Mouse (Mus musculus) heart, embryonic 16.5 days (tissue): ENCODE data around the gene Fat3. TPM values are rescaled to one million over a fixed set of nuclear protein-coding genes. Genes with fewer than 3 reads are reported as not detected.

Source experiments
- ATAC-seq: fragments of 200-750 bp; cut with Nextera tagmentation; replicated peaks from 2 replicates; pipeline ENCODE4 v1.8.0; 2017; ENCODE audit warnings: moderate number of reproducible peaks; ENCODE audit not compliant: insufficient read depth, low FRiP score; ENCODE audit errors: extremely low read depth
- H3K27ac ChIP-seq: fragments of 300-500 bp; sonication (generic); 2 replicates; pipeline ENCODE4 v1.5.1; 2014; ENCODE audit warnings: mild to moderate bottlenecking, low read length, control low read depth, moderate library complexity
- H3K27me3 ChIP-seq: fragments of 300-500 bp; sonication (generic); 2 replicates; pipeline ENCODE4 v1.6.1; 2014; ENCODE audit warnings: low read length, mixed read lengths; ENCODE audit not compliant: control insufficient read depth, insufficient read depth
- H3K36me3 ChIP-seq: fragments of 300-500 bp; sonication (generic); 2 replicates; pipeline ENCODE4 v1.6.1; 2014; ENCODE audit not compliant: control insufficient read depth, insufficient read depth
- H3K4me1 ChIP-seq: fragments of 300-500 bp; sonication (generic); 2 replicates; pipeline ENCODE4 v1.6.1; 2014; ENCODE audit warnings: low read length, mixed read lengths; ENCODE audit not compliant: control insufficient read depth, insufficient read depth
- H3K4me2 ChIP-seq: fragments of 300-500 bp; sonication (generic); 2 replicates; pipeline ENCODE4 v1.6.1; 2014; ENCODE audit warnings: low read depth, mild to moderate bottlenecking, control low read depth, low read length
- H3K4me3 ChIP-seq: fragments of 300-500 bp; sonication (generic); 2 replicates; pipeline ENCODE4 v1.5.1; 2014; ENCODE audit warnings: mild to moderate bottlenecking, control low read depth, low read length
- H3K9ac ChIP-seq: fragments of 300-500 bp; sonication (generic); 2 replicates; pipeline ENCODE4 v1.6.1; 2014; ENCODE audit warnings: low read length, control low read depth
- H3K9me3 ChIP-seq: fragments of 300-500 bp; sonication (generic); replicated peaks from 2 replicates; pipeline ENCODE4 v1.6.1; 2016; ENCODE audit warnings: low read length; ENCODE audit not compliant: control insufficient read depth
- WGBS: fragments of 180-500 bp; shearing (Covaris S2); extraction: QIAGEN DNeasy Blood & Tissue Kit; methylation state at CpG from one replicate; pipeline ENCODE4 v1.1.7; 2014; 5-methylcytosine and 5-hydroxymethylcytosine counted together
- polyA plus RNA-seq: library from polyadenylated mRNA; unstranded; fragments of >200 nt; fragmentation: Nextera tagmentation; extraction: Ambion mirVana; gene quantifications from 2 replicates; pipeline ENCODE4 v1.2.1, GENCODE M21; 2015

Gene Fat3
- polyA plus RNA-seq, 1 experiment from 2014 or later, result 0.76 TPM

GRCm38 (mm10) chr9:15994177-15994576, 506.9 kb downstream of the Fat3 start:
- 83% methylated on average over 4 of the region's 4 CpGs for WGBS
- Histone ChIP-seq H3K9ac (no peak overlapping the region), H3K4me2 (no peak overlapping the region), H3K4me1 (no peaks in the 10 kb centered on the region), H3K4me3 (no peak overlapping the region), H3K27me3 (no peaks in the 10 kb centered on the region), H3K9me3 (no peaks in the 10 kb centered on the region), H3K27ac (no peak overlapping the region), H3K36me3 (no peaks in the 10 kb centered on the region)
- no peak for ATAC-seq

- 75% methylated on average over 7 of the region's 7 CpGs for WGBS
- Histone ChIP-seq H3K27me3 (no peaks in the 10 kb centered on the region), H3K4me3 (no peak overlapping the region), H3K9me3 (no peaks in the 10 kb centered on the region), H3K9ac (no peak overlapping the region), H3K36me3 (no peaks in the 10 kb centered on the region), H3K4me1 (no peaks in the 10 kb centered on the region), H3K27ac (no peak overlapping the region), H3K4me2 (no peak overlapping the region)
- no peak for ATAC-seq
Observed at GRCm38 (mm10) chr9:15992158-15992846, 508.8 kb downstream of the Fat3 start.

GRCm38 (mm10) chr9:15978317-15978716, 522.8 kb downstream of the Fat3 start:
- Histone ChIP-seq H3K27me3 (no peaks in the 10 kb centered on the region), H3K27ac (no peak overlapping the region), H3K4me3 (no peak overlapping the region), H3K4me1 (peaks cover 6% of the 10 kb centered on the region), H3K4me2 (no peak overlapping the region), H3K9me3 (no peaks in the 10 kb centered on the region), H3K36me3 (no peaks in the 10 kb centered on the region), H3K9ac (no peak overlapping the region)
- 88% methylated on average over 14 of the region's 14 CpGs for WGBS
- ATAC-seq, result no peak

- no peak for ATAC-seq
- H3K4me2 ChIP-seq, result peak overlapping the region; percentile 15; the same call in 1 of the 2 replicates
- no peak overlapping the region for H3K4me3 ChIP-seq
- no peaks in the 10 kb centered on the region for H3K27me3 ChIP-seq
- H3K27ac ChIP-seq, result peak overlapping the region; percentile 27
- peaks cover 6% of the 10 kb centered on the region for H3K4me1 ChIP-seq
- WGBS, result 30% methylated on average over 12 of the region's 12 CpGs
- no peak overlapping the region for H3K9ac ChIP-seq
- no peaks in the 10 kb centered on the region for H3K36me3 ChIP-seq
- H3K9me3 ChIP-seq, result no peaks in the 10 kb centered on the region
Observed at GRCm38 (mm10) chr9:15976959-15977663, 524.0 kb downstream of the Fat3 start.

- Histone ChIP-seq H3K4me3 (no peak overlapping the region), H3K4me2 (no peak overlapping the region), H3K9me3 (no peaks in the 10 kb centered on the region), H3K27ac (no peak overlapping the region), H3K9ac (no peak overlapping the region), H3K4me1 (peaks cover 6% of the 10 kb centered on the region), H3K36me3 (no peaks in the 10 kb centered on the region), H3K27me3 (no peaks in the 10 kb centered on the region)
- WGBS, result 83% methylated on average over 2 of the region's 2 CpGs
- ATAC-seq, result no peak
Observed at GRCm38 (mm10) chr9:15975999-15976398, 525.1 kb downstream of the Fat3 start.

- 71% methylated on average over 1 of the region's 1 CpGs for WGBS
Observed at GRCm38 (mm10) chr9:15972201-15972600, 528.9 kb downstream of the Fat3 start.

GRCm38 (mm10) chr9:15971393-15971792, 529.7 kb downstream of the Fat3 start:
- Histone ChIP-seq H3K4me2 (no peak overlapping the region), H3K4me3 (no peak overlapping the region), H3K27me3 (no peaks in the 10 kb centered on the region), H3K9me3 (no peaks in the 10 kb centered on the region), H3K36me3 (no peaks in the 10 kb centered on the region), H3K27ac (no peak overlapping the region), H3K9ac (no peak overlapping the region), H3K4me1 (no peaks in the 10 kb centered on the region)
- no peak for ATAC-seq

More at GRCm38 (mm10) chr9:15972201-15972600, 528.9 kb downstream of the Fat3 start:
- H3K27ac ChIP-seq, result no peak overlapping the region
- no peaks in the 10 kb centered on the region for H3K36me3 ChIP-seq
- ATAC-seq, result no peak
- no peak overlapping the region for H3K4me2 ChIP-seq
- H3K4me3 ChIP-seq, result no peak overlapping the region
- H3K4me1 ChIP-seq, result peaks cover 2% of the 10 kb centered on the region
- H3K9me3 ChIP-seq, result no peaks in the 10 kb centered on the region
- H3K27me3 ChIP-seq, result no peaks in the 10 kb centered on the region
- no peak overlapping the region for H3K9ac ChIP-seq

- Histone ChIP-seq H3K27ac (no peak overlapping the region), H3K4me2 (no peak overlapping the region), H3K9me3 (no peaks in the 10 kb centered on the region), H3K4me1 (no peaks in the 10 kb centered on the region), H3K9ac (no peak overlapping the region), H3K36me3 (no peaks in the 10 kb centered on the region), H3K27me3 (no peaks in the 10 kb centered on the region), H3K4me3 (no peak overlapping the region)
- 59% methylated on average over 3 of the region's 3 CpGs for WGBS
- no peak for ATAC-seq
Observed at GRCm38 (mm10) chr9:15964198-15964597, 536.9 kb downstream of the Fat3 start.

GRCm38 (mm10) chr9:15962886-15963285, 538.2 kb downstream of the Fat3 start:
- H3K4me3 ChIP-seq, result no peak overlapping the region
- no peak overlapping the region for H3K9ac ChIP-seq
- WGBS, result 80% methylated on average over 2 of the region's 2 CpGs
- no peak overlapping the region for H3K27ac ChIP-seq
- H3K9me3 ChIP-seq, result no peaks in the 10 kb centered on the region
- no peaks in the 10 kb centered on the region for H3K4me1 ChIP-seq
- H3K36me3 ChIP-seq, result no peaks in the 10 kb centered on the region
- ATAC-seq, result no peak
- no peak overlapping the region for H3K4me2 ChIP-seq
- no peaks in the 10 kb centered on the region for H3K27me3 ChIP-seq
